Mouse (Mus musculus) yolk sac, embryonic 10.5 days (tissue): ENCODE results near the gene Ralgapb.

Source experiments
- DNase-seq: peaks from one replicate; pipeline ENCODE4 v3.0.0-alpha.2; 2017; ENCODE audit warnings: low spot score

Gene Ralgapb

DNA sequence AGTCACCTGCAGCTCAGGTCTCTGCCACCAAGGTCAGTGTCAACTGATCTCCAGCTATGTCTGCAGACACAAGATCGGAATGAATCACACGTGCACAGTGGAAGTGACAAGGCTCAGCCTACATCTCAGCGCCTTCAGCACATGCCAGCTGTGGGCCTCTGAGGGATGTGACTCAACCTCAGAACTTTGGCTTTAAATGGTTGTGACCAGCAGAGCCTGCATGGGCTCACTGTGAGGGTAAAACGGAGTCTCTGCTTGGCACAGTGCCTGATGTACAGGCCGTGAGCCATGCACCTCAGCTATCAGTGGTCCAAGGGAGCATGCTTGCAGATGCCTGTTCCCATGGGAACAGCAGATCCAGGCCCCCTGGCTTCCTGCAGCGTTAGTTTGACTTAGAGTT, 108.9 kb downstream of the Ralgapb start:
- no peak for DNase-seq

DNA sequence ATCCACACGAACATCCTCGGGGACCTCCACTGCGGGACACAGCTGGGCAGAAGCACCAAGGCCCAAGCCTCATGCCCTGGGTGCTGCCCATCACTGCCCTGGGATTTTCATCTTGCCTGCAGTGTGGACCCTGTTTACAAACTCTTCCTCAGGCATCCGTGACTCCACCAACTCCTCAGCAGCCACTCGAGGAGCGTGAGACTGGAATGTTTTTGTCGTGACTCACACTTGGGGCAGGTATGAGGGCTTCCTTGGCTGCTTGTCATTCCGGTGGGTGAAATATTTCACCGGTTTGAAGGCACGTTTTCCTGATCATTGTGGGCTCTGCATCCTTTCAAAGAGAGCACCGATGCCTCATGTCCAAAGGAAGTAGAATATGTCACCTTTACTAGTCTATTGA, 109.4 kb downstream of the Ralgapb start:
- no peak for DNase-seq

DNA sequence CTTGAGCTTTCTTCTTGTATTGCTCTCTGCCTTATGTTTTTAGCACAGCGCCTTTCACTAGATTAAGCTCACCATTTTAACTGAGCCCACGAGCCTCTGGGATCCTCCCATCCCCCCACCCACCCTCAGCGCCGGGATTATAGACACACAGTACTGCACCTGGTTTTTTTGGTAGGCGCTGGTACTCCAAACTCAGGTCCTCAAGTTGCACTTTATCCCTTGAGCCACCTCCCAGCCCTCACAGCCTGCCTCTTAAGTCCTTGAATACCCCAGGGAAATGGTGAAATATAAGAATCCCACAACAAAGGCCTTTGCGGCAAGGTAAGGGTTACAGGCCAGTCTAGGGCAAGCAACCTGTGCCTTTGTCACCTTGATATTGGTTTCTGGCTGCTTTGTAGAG, 110.2 kb downstream of the Ralgapb start:
- no peak for DNase-seq

DNA sequence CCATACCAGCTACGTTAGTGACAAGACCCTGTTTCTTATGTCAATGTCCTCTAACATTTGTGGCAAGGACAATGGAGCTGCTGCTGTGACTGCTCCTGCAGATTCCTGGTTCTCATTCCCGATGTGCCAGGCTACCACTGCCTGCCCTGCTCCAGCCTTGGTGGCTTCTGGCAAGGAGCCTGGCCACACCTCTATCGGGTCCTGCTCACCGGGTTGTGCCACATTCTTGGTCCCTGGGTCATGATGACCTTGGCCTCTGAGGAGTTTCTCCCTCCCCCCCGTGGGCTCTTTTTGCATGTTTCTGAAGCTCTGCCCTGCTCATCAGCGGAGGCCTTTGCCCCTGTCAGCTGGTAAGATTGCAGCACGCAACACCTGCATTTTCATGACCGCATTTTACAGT, 113.4 kb downstream of the Ralgapb start:
- no peak for DNase-seq

DNA sequence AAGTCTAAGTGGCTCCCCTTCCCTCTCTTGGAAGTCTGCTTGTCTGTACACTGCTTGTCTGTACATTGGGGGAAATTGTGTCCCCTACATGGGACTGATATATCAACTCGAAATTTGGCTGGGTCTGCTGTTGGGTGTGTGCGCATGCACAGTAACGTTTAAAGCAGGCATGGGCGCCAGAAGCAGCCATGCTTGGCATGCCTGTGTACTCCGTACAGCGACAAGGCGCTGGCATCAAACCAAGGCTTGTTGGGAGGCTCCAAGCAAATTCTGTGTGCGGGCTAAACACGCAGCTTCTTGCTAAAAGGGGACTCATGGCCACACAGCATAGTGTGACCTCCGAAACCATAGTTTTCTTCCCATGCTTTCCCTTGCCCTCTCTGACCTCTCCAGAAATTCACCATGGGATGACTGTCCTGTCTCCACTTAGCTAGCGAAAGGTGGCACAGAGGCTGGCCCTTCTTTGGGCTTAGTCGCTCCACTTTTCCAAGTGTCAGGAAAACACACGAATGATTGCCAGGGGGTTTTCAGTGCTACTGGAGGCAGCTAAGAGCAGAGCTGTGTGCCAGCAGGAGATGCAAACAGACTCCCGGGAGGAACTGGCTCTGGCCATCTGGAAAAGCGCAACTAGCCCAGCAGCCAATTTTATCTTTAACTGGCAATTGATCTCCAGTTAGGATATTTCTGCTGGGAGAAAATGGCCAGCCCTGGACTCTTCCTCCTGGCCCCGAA, 114.6 kb downstream of the Ralgapb start:
- DNase-seq = no peak

DNA sequence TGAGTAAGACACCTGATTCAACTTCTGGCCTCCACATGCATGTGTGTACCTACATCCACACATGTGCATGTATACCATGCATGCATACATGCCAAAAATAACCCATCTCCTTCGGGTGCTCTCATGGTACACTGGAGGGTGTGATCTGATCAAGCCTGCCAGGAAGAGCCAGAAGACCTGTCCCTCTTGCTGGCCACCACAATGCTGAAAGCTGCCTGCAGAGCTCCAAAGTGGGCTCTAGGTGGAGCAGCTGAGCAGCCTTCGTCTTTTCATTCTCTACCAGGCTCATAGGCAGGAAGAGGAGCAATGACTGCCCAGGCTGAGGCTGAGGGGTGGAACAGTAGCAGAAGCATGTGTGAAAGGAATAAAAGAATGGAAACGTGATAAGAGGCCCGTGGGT, 124.4 kb downstream of the Ralgapb start:
- peak; percentile 32 for DNase-seq

DNA sequence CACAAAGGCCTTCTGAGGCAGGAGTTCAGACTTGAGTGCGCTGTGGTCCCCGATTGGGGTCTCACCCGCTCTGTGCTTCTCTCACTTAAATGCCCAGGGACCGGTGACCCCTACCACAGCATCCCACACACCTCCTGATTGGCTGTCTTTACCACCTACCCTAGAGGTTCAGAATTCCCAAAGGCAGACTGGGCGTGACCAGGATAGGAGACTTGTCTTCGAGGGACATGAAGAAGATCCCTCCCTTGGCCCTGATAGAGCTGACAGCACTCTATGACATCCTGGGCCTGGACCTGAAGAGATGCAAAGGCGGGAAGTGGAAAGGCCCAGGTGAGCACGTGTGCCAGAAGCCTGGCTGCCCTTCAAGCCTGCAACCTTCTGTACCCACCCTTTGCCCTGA, 124.9 kb downstream of the Ralgapb start:
- no peak for DNase-seq

DNA sequence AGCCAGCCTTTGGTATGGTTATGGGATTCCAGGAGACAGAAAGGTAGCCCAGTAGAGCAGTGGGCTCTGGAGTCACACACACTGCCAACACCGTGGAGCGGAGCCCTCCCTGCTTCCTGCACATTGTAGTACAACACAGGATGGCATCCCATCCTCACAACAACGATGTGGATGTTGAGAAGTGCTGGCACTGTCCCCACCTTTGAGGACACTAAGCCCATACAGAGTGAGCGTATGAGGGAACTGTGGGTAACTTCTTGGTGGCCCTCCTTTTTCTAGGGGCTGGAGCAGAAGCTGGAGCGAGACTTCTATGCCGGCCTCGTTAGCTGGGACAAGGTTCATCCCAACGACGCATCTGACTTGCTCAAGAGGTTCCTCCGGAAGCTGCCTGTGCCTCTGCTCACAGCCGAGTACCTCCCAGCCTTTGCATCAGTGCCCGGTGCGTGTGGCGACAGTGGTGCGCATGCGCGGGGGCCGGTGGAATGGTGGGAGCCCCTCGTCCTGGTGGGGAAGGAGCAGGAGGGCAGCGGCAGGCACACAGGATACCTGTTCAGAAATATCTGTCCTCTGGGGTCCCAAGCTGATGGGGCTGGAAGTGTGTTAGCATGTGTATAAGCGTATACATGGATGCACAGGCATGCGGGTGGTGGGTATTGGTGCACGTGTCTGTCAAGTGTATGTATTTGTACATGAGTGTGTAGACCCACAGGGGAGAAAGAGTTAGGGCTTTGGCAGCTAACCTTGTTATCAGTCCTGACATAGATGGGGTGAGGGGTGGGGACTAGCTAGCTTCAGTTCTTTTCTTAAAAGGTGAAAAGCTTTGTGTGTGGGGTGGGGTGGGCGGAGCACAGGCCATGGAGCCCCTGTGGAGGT, 130.0 kb downstream of the Ralgapb start:
- no peak for DNase-seq

DNA sequence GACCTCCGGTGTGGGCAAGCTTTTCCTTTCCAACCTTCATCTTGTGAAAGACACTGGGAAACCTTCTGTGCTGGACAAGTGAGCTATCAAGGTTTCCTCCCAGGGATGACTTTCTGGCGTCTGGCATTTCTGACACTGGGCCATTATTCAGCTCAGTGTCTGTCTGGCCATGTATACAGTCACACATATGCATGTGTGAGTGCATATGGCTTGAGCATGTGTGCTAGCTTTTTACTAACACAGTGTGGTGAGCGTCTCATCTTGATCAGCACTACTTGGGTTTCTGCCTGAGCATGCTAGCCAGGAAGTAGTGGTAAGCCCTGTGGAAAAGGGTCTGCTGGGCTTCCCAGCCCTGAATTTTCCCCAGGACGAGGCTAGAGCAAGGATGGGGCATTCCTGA, 131.6 kb downstream of the Ralgapb start:
- no peak for DNase-seq

DNA sequence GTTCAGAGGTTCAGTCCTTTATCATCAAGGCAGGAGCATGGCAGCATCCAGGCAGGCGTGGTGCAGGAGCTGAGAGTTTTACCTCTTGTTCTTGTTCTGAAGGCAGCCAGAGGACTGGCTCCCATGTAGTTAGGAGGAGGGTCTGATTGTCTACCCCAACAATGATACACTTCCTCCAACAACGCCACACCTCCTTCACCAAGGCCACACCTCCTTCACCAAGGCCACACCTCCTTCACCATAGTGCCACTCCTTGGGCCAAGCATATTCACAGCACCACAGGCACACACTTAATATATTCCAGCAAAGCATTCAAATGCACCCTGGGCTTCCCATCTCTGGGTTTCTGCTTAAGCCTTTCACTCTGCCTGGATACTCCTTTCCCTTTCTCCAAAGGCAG, 135.6 kb downstream of the Ralgapb start:
- no peak for DNase-seq

DNA sequence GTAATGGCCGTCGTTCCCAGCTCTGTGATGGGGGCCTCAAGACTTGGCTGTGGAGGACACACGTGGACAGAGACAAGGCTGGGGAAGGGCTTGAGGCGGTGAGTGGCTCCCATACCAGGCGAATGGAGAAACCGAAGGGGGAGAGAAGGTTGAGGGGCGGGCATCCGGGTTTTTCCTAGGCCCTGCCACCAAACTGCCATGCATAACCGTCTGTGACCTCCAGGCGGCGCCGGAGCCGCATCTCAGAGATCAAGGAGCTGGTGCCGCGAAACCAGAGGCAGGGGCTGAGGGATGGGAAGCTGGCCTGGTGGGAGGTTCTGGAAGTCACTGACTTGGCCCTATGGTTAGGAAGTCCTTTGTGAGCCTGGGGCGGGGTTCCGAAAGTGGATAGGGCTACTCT, 137.1 kb downstream of the Ralgapb start:
- DNase-seq = peak; percentile 63
